Mouse (Mus musculus): ENCODE data around the gene Poln.

DNA sequence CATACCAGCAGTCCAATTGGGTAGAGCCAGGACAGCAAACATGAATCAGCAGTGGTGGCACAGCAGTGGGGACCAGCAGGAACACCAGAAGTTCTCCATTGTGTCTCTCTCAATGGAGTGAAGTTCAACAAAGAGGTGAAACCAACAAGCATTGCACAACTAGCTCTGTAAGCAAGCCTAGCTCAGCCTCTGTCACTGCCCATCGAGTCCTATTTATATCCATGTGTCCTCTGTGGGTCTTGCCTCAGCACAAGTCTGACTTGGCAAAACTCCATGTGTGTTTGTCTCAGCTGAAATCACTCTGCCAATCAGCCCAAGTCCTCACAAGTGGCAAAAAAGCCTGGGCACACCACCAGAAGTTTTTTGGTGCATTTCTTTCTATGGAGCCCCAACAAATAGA, 63.6 kb downstream of the Poln start:
- TF ChIP-seq CTCF (IDR thresholded peaks at IDR 0.05; ENCODE audit: low read depth) (no peak), EP300 (IDR thresholded peaks at IDR 0.05; ENCODE audit: low read depth) (no peak)

All from liver, postnatal 0 days (tissue).